Mouse (Mus musculus) heart, adult 11 months (tissue): ENCODE results near the gene Stk11.
A peak's percentile ranks its signal among the peaks of the same experiment; 100 is the strongest.

Source experiments
- DNase-seq: peaks from one replicate; pipeline ENCODE4 v3.0.0; 2022

Stk11 gene

DNA sequence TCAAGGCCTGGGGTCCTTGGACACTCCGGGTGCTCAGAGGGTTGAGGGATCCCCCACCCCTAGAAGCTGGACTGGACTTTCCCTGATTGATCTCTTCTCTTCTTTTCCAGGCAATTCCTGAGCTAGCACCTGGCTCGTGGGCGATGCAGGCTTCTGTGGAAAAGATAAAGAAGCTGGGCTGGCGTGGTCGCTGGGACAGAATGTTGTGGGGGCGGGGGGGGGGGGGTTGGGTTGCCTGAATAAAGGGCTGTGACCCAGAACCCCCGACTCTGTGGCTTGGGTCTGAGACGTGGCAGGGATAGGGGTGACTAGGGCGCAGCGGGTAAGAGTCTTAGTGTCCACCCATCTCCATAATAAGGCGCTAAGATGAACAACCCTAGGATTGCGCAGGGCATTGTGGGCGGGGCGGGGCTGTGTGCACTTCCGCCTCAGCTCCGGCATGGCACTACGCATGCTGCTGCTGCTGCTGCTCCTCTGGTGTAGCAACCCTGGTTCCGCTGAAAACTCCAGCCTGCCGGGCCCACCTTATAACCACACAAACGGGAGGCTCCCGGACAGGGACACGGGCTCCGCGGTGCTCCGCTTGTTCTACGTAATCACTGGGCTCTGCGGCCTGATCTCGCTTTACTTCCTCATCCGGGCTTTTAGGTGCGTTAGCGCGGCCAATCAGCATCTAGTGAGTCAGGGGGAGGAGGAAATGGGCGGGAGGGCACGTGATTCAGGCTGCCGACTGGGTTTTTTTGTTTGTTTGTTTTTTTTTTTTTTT is 57.1 kb downstream of the Stk11 start, which contains the start of gene 1600002K03Rik:
Gene 1600002K03Rik, plus strand, starts transcription at position 418 of the 766 bp plus-strand sequence.
- peak; percentile 100 for DNase-seq

DNA sequence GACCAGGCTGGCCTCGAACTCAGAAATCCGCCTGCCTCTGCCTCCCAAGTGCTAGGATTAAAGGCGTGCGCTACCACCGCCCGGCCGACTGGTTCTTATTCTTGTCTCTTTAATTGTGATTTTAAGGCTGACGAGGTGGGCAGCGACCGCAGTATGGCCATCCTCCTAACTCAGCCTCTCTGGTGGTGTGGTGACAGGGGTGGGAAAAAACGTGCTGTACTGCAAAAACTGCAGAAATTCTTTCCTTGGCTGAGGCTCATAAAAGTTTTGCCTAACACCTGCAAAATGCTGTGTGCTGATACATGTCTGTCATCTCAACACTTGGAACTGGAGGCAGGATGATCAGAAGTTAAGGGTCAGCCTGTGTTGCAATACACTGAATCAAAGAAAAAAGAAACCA is 57.8 kb downstream of the Stk11 start:
- peak; percentile 95 for DNase-seq

DNA sequence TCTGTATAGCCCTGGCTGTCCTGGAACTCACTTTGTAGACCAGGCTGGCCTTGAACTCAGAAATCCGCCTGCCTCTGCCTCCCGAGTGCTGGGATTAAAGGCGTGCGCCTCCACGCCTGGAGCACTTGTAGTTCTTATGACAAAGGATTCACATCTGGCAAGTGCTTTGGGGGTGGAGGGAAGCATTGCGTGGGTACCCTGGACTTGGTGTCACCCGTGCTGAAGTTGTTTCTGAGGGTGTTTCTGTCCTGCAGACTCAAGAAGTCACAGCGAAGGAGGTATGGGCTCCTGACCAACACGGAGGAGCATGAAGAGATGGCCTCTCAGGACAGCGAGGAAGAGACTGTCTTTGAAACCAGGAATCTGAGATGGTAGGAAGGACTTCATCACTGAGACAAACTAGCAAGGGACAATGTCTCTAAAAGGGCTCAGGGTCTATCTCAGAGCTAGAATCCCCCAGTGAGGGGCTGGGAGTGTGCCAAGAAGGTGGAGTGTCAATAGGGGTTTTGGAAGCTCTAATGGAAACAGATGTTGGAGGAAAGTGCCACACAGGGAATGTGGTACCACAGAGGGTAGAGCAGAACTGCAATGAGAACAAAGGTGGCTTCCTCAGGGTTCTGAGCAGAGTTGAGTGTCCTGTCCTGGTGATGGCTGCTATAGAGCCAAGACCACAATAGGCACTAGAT is 58.5 kb downstream of the Stk11 start:
- DNase-seq = peak; percentile 94

DNA sequence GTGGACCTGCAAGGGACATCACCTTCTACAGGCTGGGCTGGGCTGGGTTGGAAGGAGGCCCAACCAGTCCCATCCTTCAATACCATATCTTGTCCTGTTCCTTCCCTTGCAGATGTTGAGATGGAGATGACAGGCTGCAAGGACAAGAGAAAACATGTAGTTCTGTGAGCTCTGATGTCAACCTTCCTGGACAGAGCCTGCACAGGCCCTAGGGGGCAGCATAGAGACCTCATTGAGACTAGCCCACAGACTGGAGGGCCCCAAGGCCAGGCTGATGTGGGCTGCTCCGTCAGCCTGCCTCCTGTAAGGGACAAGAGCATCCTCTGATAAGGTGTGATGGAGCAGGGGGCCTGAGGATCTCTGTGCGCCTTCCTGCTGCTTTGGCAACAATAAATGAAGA is 59.1 kb downstream of the Stk11 start:
- peak; percentile 96 for DNase-seq

DNA sequence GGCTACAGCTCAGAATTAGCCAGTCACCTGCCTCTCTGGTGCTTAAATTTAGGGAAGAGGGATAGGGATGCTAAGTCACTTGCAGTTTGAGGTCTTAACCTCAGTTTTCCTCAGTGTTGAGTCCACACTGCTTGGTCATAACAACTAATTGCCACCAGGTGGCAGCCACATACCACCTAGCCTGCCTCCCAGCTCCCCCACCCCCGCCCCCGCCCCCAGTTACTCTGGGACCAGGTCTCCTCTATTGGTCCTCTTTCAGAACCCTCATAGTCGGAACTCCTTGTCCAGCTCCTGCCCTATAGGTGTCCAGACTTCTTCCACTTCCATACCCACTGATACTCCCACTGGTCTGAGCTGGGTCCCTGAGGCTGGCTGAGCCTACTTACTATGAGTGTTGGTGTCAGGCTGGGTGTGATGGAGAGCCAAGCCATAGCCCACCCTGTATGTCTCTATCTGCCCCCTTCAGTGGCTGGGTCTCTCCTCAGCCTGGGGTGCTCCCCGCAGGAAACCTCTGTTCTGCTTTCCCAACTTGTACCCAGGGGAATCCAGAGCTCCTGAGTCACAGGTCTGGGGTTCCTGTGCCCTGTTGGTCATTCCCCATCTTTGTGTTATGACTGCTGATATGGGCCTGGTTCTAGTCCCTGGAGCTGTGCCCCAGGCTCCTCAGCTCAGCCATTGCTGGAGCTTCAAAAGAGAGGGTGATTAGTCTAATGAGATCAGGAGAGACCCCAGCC is 60.1 kb downstream of the Stk11 start:
- peak; percentile 96 for DNase-seq

DNA sequence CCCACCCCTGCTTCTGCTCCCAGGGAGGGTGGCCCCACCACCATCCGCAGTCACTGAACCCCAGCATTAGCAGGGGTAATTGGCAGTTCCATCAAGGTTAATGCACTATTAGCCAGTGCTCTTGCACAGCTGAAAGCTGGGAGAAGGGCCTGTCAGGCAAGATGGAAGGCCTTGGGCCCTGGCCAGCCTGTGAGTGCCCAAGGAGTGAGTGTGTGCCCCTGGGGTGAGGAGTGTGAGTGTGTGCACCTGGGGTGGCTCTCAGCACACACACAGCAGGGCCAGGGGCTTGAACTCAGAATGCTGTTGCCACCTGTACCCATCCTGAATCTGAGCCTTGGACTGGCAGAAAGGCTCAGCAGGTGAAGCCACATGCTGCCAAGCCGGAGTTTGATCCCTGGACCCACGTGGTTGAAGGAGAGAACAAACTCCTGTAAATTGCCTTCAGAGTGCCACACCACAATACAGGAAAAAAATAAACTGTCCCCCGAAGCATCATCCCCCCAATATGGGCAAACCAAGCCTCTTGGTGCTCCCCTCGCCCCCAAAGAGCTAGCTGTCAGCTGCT is 60.7 kb downstream of the Stk11 start:
- DNase-seq = peak; percentile 92

DNA sequence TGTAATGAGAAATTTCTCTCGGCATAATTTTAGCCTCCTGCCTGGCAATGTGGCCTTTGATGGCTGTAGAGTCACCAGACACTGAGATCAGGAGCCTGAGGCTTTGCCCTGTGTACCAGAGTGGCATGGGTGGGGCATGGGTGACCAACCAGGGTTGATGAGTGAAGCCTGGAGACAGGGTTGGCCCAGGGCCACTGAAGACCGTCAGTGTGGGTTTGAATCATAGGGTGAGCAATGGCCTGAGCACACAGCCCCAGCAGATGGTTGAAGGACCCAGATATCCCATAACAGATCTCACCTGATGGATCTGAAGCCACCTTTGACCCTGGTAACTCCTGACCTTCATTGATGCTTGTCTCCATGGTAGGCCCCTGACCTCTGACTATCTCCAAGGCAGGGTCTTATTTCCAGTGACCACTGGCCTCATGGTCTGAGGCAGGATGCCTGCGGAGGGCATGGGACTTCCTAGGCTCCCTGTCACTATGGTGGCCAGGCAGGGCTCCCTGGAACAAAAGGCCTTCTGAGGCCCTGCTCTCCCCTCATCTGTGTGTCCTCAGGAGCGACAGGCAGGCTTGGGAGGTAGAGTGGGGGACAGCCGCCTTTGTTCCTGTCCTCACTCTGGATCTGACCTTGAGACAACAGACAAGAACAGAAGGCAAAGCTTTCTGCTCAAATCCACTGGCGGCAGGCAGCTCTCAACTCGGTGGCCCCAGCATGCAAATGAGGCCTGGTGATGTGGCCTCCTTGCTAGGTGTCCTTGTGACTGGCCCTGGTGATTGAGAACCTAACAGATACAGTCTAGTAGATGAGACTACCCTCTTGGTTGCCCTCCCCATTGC is 62.1 kb downstream of the Stk11 start:
- peak; percentile 92 for DNase-seq

DNA sequence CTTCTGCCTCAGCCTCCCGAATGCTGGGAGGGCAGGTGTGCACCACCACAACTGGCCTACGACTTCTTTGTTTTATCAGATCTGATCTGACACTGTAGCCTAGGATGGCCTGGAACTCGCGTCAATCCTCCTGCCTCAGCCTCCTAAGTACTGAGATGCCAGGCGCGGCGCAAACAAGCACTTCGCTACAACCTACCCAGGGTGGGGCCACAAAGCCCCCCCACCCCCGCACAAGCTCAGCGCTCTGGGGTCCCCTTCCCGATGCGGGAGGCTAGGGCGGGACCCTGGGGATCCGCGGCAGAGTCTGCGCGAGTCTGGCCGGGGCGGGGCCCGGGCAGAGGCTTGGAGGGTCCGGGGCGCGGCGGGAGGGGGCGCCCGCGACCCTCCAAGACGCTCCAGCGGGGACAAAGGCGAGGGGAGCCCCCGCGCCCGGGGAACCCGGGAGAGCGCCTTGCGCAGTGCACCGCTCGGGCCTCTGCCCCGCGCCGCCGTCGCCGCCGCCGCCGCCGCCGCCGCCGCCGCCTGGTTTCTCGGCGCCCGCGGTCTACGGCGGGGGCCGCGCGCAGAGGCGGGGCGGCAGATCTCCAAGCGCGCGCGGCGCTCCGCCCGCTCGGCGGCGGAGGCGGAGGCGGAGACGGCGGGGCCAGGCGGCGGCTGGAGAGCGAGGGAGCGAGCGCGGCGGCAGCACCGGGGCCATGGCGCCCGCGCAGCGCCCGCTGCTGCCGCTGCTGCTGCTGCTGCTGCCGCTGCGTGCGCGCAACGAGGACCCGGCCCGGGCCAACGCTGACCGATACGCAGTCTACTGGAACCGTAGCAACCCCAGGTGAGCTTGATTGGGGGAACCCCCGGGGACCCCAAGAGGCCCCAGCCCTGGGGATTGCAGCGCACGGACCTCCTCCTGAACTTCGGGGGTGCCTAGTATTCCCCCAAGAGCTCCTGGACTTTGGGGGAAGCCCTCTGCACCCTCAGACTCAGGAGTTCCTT is 63.8 kb downstream of the Stk11 start, which contains the start of gene Efna2:
Gene Efna2, plus strand, starts transcription at position 415 of the 984 bp plus-strand sequence.
- DNase-seq = peak; percentile 95
